Mouse (Mus musculus) heart, embryonic 14.5 days (tissue): ENCODE data around the gene Oit1. TPM values are rescaled to one million over a fixed set of nuclear protein-coding genes. Genes with fewer than 3 reads are reported as not detected.

Experiments
- ATAC-seq: fragments of 200-750 bp; cut with Nextera tagmentation; 2 replicates; pipeline ENCODE4 v1.8.0; 2017; ENCODE audit warnings: low read depth, moderate TSS enrichment; ENCODE audit not compliant: insufficient number of reproducible peaks, insufficient read depth, low FRiP score
- H3K27ac ChIP-seq, 2 experiments: fragments of 200-500 bp in 1 of 2; fragments of 300-500 bp in 1 of 2; sonication (generic) in 1 of 2; replicated peaks in 1 of 2; 2 replicates each; pipeline ENCODE4 v1.5.1; 2012 to 2014; ENCODE audit warnings: low read depth in 2 of 2, low read length in 2 of 2, control low read depth in 1 of 2, mild to moderate bottlenecking in 1 of 2, mixed read lengths in 1 of 2; ENCODE audit not compliant: control insufficient read depth in 1 of 2, insufficient read depth in 1 of 2
- H3K27me3 ChIP-seq: fragments of 300-500 bp; sonication (generic); 2 replicates; pipeline ENCODE4 v1.6.1; 2014; ENCODE audit warnings: mild to moderate bottlenecking, low read length, control low read depth; ENCODE audit not compliant: control insufficient read depth, insufficient read depth
- H3K36me3 ChIP-seq: fragments of 300-500 bp; sonication (generic); 2 replicates; pipeline ENCODE4 v1.6.1; 2014; ENCODE audit warnings: mild to moderate bottlenecking, control low read depth, low read length, mixed read lengths; ENCODE audit not compliant: control insufficient read depth, insufficient read depth
- H3K4me1 ChIP-seq, 2 experiments: fragments of 200-500 bp in 1 of 2; fragments of 300-500 bp in 1 of 2; sonication (generic) in 1 of 2; 2 replicates each; pipeline ENCODE4 v1.6.1; 2012 to 2014; ENCODE audit warnings: low read length in 2 of 2, control low read depth in 1 of 2, mixed read lengths in 1 of 2; ENCODE audit not compliant: control insufficient read depth in 2 of 2, insufficient read depth in 2 of 2
- H3K4me2 ChIP-seq: fragments of 300-500 bp; sonication (generic); 2 replicates; pipeline ENCODE4 v1.6.1; 2014; ENCODE audit warnings: mild to moderate bottlenecking, low read length
- H3K4me3 ChIP-seq, 2 experiments: fragments of 200-500 bp in 1 of 2; fragments of 300-500 bp in 1 of 2; sonication (generic) in 1 of 2; 2 replicates each; pipeline ENCODE4 v1.5.1; 2012 to 2014; ENCODE audit warnings: low read length in 2 of 2, mild to moderate bottlenecking in 2 of 2, control low read depth in 1 of 2, low read depth in 1 of 2, moderate library complexity in 1 of 2; ENCODE audit not compliant: control insufficient read depth in 1 of 2, insufficient read depth in 1 of 2
- H3K9ac ChIP-seq: fragments of 300-500 bp; sonication (generic); 2 replicates; pipeline ENCODE4 v1.6.1; 2014; ENCODE audit warnings: mild to moderate bottlenecking, low read length
- H3K9me3 ChIP-seq: fragments of 300-500 bp; sonication (generic); 2 replicates; pipeline ENCODE4 v1.6.1; 2016; ENCODE audit warnings: low read length, control low read depth; ENCODE audit not compliant: control insufficient read depth
- whole genome bisulfite sequencing: fragments of 180-500 bp; shearing (Covaris S2); extraction: QIAGEN DNeasy Blood & Tissue Kit; methylation state at CpG from one replicate; pipeline ENCODE4 v1.1.7; 2014; 5-methylcytosine and 5-hydroxymethylcytosine counted together
- polyA plus RNA-seq: library from polyadenylated mRNA; unstranded; fragments of >200 nt; fragmentation: Nextera tagmentation; extraction: Ambion mirVana; gene quantifications from 2 replicates; pipeline ENCODE4 v1.2.1, GENCODE M21; 2014

Gene Oit1
- not detected in 2 replicates for polyA plus RNA-seq

DNA sequence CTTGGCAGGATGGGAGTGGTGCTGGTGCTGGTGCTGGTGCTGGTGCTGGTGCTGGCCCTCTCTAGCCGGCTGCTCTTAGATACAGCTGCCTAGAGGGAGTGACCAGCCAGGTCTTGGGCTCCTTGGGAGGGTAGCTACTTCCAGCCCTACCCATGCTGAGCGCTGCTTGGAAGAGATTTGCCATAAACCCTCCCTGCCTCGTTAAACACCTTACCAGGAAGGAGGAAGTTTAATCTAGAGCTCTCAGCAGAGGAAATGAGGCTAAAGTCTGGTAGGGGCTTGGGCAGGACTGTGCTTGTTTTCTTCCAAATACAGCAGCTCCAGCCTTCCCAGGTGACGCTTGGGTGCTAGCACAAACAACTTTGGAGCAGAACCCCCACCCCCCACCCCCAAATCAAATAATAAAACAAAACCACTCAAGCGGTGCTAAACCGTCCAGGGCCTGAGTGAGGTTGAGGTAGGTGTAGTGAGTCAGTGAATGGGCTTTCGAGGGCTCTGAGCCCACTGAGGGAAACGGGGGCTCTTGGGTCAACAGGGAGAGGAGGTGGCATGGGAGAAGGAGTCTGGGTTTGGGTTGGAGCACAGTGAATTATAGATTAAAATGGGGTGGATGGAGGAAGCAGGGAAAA lies at the start of gene Oit1:
Gene Oit1 (minus strand): TSS at position 70 of the 629 bp plus-strand sequence.
- ATAC-seq = no peak
- H3K27ac ChIP-seq = no peak within 1 kb of the TSS
- WGBS = 68% methylated on average over 8 of the region's 8 CpGs

GRCm38 (mm10) chr14:8422833-8423232 lies 44.3 kb upstream of the Oit1 start:
- whole genome bisulfite sequencing = 88% methylated on average over 3 of the region's 3 CpGs
- no peak for ATAC-seq
- Histone ChIP-seq H3K9me3 (no peaks in the 10 kb centered on the region), H3K27ac (no peak overlapping the region), H3K27me3 (no peaks in the 10 kb centered on the region), H3K9ac (no peak overlapping the region), H3K36me3 (no peaks in the 10 kb centered on the region), H3K4me3 (no peak overlapping the region), H3K4me1 (peaks cover 5 to 6% of the 10 kb centered on the region in 2 experiments; a peak in 3 of 4 replicates), H3K4me2 (no peak overlapping the region)

More for the DNA sequence above, at the start of gene Oit1:
- H3K4me2 ChIP-seq = no peak within 1 kb of the TSS
- no peaks in the 10 kb centered on the region for H3K27me3 ChIP-seq
- no peaks in the 10 kb centered on the region for H3K9me3 ChIP-seq
- no peaks in the 10 kb centered on the region for H3K4me1 ChIP-seq
- H3K4me3 ChIP-seq = no peak within 1 kb of the TSS
- H3K36me3 ChIP-seq = no peaks in the 10 kb centered on the region
- H3K9ac ChIP-seq = no peak within 1 kb of the TSS

DNA sequence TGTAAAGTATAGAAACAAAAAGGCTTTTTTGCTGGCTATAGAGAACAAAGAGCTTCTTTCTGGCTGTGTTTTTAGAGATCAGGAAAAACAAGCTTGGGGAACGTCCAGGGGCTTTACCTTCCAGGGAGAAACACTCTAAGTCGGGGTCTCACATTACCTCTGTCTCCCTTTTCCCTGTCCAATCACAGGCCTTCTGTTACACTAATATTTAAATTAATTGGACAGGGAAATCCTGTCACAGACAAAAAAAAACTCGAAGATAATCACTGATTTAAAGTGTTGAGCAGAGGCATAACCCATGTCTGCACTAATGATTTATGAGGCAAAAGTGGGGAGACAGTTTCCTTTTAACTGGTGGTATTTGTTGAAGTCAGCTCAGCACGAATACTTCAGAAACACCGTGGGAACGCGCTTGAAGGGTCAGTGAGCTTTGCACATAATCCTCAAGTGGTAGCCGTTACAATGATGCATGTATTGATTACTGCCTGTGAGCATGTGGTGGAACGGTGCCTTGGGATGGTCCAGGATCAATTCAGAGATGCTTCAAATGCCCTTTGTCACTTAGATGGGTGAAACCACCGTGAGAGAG lies 42.7 kb upstream of the Oit1 start:
- WGBS = 41% methylated on average over 10 of the region's 10 CpGs
- peaks cover 5 to 6% of the 10 kb centered on the region in 2 experiments; a peak in 3 of 4 replicates for H3K4me1 ChIP-seq
- no peak for ATAC-seq
- no peaks in the 10 kb centered on the region for H3K36me3 ChIP-seq
- no peaks in the 10 kb centered on the region for H3K27me3 ChIP-seq
- no peak overlapping the region for H3K4me2 ChIP-seq
- no peak overlapping the region for H3K27ac ChIP-seq
- no peaks in the 10 kb centered on the region for H3K9me3 ChIP-seq
- no peak overlapping the region for H3K9ac ChIP-seq
- H3K4me3 ChIP-seq = no peak overlapping the region

DNA sequence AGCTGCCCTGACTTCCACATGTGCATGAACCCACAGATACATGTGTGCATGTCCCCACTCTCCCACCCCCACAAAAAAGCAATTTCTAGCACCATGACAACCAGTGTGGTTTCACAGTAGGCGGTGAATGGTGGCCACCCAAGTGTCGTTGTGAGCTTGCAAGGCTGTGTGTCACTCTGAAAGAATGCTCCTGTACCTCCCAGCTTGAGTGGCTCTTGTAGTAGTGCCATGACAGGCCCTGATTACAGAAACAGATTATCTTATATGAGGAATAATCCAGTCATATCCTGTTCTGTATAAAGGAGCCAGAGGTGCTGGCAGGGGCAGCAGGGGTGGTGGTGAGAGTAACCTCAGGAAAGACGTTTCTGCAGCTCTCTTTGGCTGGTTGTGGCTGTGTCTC lies 40.1 kb upstream of the Oit1 start:
- WGBS = 18% methylated on average over 3 of the region's 3 CpGs
- no peak overlapping the region for H3K4me3 ChIP-seq
- H3K36me3 ChIP-seq = no peaks in the 10 kb centered on the region
- H3K9ac ChIP-seq = no peak overlapping the region
- no peaks in the 10 kb centered on the region for H3K9me3 ChIP-seq
- H3K27ac ChIP-seq = no peak overlapping the region
- ATAC-seq = no peak
- H3K27me3 ChIP-seq = no peaks in the 10 kb centered on the region
- H3K4me2 ChIP-seq = no peak overlapping the region
- peaks cover 5 to 6% of the 10 kb centered on the region in 2 experiments; a peak in 3 of 4 replicates for H3K4me1 ChIP-seq

GRCm38 (mm10) chr14:8405946-8406345 lies 27.4 kb upstream of the Oit1 start:
- no peak overlapping the region for H3K4me3 ChIP-seq
- 71% methylated on average over 6 of the region's 6 CpGs for WGBS
- ATAC-seq = no peak
- no peak overlapping the region for H3K27ac ChIP-seq
- H3K9ac ChIP-seq = no peak overlapping the region
- H3K4me2 ChIP-seq = no peak overlapping the region
- H3K4me1 ChIP-seq = no peaks in the 10 kb centered on the region
- no peaks in the 10 kb centered on the region for H3K27me3 ChIP-seq
- H3K36me3 ChIP-seq = no peaks in the 10 kb centered on the region
- H3K9me3 ChIP-seq = no peaks in the 10 kb centered on the region

GRCm38 (mm10) chr14:8403310-8403709 lies 24.8 kb upstream of the Oit1 start:
- Histone ChIP-seq H3K27me3 (no peaks in the 10 kb centered on the region), H3K9ac (no peak overlapping the region), H3K4me1 (no peaks in the 10 kb centered on the region), H3K4me2 (no peak overlapping the region), H3K9me3 (no peaks in the 10 kb centered on the region), H3K36me3 (no peaks in the 10 kb centered on the region), H3K4me3 (no peak overlapping the region), H3K27ac (no peak overlapping the region)
- no peak for ATAC-seq
- WGBS = 90% methylated on average over 3 of the region's 3 CpGs

DNA sequence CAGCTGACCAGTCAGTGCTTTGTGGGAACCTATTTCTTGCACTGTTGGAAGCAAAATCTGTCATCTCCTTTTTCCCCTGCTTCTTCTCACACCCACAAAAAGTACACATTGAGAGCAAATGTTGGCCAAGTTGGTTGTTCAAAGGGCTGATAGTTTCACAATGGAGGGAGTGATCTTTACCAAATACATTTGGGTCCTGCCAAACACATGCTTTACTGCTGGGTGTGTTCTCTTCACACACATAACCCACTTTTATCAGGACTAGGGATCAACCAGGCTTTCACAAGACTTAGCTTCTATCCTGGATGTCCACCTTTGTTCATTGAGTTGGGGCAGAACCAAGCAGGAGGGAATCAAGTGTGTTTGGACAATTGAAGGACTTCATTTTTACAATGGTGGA lies 20.0 kb upstream of the Oit1 start:
- Histone ChIP-seq H3K27ac (no peak overlapping the region), H3K9ac (no peak overlapping the region), H3K36me3 (no peaks in the 10 kb centered on the region), H3K4me3 (no peak overlapping the region), H3K9me3 (no peaks in the 10 kb centered on the region), H3K4me1 (no peaks in the 10 kb centered on the region), H3K4me2 (no peak overlapping the region), H3K27me3 (no peaks in the 10 kb centered on the region)
- ATAC-seq = no peak
